Mouse (Mus musculus) activated CD4-positive, CD25-positive, alpha-beta regulatory T cell, adult 4 months (primary cell): ENCODE data around the gene Lrp6. TPM values are rescaled to one million over a fixed set of nuclear protein-coding genes. Genes with fewer than 3 reads are reported as not detected.

Experiments used
- ATAC-seq: one replicate; pipeline ENCODE4 v1.8.0; 2017
- polyA plus RNA-seq, 2 experiments: library from polyadenylated mRNA; unstranded; fragments of 100-300 nt; shearing (Covaris generic); gene quantifications; one replicate each; pipeline ENCODE4 v1.2.1; 2017

Lrp6 gene
- polyA plus RNA-seq, 2 experiments from 2014 or later, result 6.8 to 8.7 TPM

DNA sequence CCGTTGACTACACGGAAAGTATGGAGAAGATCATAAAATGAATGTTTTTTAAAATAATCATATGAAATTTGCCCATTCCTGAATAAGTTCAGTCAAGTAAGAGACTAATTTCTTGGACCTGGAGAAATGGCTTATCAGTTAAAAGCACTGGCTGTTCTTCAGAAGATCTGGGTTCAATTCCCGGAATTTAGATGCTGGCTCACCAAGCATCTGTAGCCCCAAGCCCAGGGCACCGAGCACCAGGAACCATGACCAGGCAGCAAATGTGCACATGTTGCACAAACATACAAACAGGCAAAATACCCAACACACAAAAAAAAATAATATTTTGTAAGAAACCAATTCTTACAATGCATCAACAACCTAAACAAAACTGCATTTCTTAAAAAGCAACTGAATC, 37.4 kb downstream of the Lrp6 start:
- no peak for ATAC-seq

DNA sequence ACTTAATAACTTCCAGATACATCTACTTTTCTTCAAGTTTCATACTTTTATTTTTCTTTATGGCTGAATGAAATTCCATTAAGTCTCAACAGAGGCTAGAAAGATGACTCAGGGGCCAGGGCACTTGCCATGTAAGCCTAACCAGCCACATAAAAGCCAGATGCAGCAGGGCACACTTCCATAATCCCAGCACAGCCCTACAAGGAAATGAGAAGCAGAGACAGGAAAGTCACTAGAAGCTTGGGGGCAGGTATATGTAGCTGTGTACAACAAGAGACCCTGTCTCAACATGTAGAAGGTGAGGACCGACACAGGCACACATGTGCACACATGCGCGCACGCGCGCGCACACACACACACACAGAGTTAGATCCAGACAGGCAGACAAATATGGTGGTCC, 38.4 kb downstream of the Lrp6 start:
- ATAC-seq, result no peak

DNA sequence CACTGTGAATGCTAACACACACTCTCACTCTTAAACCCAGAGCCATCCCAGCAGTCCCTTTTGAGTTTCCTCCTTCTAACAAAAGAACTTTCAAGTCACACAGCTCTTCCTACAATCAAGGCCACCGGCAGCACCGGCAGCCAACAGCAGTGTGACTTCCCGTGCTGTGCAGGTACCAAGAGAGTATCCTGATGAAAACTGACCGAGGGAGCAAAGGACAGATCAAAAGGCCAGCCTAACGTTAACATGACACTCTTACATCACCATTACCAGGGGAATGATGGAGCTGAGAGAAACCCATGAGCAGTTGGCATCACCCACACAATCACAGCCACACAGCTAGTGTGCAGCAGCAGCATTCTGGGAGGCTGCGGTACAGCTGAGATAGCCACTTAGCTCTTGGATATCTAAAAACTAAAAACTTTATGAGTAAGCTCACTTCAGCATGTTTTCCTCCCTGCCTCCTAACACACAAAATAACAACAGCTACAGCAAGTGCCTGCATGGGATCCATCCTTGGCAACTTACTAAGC, 39.1 kb downstream of the Lrp6 start:
- ATAC-seq, result no peak

DNA sequence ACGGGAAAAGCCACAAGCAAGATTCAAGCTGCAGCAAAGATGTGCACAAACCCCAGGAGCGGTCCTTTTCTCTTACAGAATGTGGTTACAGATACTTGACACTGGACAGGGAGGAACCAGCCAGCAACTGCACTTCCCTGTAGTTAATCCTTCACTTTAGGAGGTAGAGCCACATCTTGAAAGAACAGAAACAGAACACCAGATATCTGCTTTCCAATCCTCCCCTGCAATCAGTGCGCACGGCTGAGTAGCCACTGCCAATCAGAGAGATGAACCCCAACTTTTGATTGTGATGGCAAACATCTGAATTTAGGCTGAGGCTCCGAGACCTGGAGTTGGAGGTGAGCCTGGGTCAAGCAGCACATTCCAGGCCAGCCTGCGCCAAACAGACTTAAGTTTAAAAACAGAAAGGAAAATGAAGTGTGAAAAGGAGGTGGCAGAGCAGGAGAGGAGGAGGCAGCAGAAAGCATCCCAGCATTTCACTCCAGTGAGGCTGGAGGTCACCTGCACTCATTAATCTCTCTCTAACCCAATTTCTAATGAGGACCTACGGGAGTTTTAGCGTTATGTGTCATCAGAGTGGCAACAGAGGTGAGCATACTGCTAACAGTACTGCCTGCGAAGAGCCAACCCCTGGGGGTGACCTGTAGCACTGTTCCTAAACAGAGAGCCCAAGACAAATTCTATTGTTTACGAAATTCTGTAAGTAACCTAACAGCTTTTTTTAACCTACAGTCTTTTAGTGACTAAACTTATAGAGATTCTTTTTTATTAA, 39.8 kb downstream of the Lrp6 start:
- ATAC-seq, result no peak

DNA sequence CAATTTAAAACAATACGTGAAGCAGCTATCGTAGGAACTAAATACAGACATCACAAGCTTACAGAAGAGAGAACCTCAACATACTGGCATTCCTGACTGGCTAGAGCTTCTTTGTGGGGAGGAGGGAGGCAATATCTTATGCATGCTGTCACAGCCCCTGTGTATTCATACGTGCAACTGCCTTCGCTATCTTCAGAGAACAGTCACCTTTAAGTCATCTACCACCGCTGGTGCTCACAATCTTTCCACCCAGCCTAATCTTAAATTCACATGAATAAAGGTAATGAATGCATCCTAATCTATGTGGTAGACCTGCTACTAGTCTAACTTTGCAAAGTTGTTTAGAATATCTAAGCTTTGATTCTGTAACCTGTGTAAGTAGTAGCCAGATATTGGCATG, 40.5 kb downstream of the Lrp6 start:
- ATAC-seq, result no peak

DNA sequence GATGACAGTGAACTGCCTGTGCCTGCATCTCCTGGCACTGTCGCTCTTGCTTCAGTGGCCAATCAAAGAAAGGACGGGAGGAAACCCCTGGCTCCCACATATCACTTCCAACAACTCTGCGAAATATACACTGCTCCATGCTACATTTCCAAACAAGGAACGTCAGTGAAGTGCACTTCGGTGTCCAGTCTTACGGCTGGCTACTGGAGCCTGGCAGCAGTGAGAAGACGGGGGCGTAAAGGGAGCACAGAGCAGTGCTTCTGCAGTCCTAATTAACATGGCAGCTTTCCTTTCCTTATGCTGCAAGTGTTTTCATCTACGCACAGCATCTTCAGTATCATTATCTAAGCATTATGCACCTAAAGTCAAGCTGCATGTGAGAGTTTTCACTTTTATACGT, 45.4 kb downstream of the Lrp6 start:
- ATAC-seq, result no peak

DNA sequence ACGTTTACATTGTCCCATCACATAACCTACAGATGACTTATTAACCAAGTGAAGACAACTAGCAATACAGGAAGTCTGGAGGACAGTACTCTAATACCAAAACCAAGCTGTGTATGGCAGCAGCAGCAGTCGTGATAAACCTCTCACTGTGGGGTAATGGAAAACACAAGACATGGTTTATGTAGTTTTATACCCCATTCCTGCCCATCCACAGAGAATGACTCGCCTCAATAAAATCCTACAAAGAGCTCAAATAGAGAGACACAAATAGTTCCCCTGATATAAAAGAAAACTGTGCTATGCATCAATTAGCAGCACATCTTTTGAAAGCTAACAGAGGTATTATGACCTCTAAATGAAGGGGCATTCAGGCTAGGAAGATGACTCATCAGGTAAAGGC, 45.9 kb downstream of the Lrp6 start:
- no peak for ATAC-seq

DNA sequence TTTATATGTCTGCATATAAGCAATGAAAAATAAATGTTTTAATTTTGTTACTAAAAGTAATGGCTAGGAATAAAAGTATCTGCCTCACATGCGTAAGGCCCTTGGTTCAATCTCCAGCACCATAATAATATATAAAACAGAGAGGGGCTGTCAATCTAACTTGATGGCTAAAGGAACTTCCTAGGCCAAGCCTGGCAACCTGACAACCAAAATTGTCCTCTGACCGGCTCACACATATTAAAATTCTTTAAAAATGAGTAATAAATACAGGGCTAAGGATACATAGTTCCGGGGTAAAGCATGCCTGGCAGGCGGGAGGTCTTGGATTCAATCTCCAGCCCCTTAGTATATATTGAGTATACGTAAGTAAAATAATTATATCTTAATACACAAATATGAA, 48.3 kb downstream of the Lrp6 start:
- no peak for ATAC-seq

DNA sequence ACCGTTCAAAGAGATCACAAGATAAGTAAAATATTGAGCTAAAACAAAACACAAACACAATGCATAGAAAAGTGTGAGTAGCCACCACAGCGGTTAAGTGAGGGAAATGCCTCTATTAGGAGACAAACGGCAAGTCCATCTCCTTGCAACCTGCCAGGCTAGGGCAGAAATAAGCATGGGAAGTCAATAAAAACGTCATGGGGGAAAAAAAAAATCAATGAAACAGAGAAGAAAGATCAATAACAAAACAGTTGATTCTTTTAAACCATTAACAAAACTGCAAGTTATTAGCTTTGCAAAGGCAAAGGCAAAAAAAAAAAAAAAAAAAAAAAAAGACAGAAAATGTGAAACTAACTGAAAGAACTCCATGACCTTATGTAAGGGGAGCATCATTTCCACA, 49.6 kb downstream of the Lrp6 start:
- ATAC-seq, result no peak

DNA sequence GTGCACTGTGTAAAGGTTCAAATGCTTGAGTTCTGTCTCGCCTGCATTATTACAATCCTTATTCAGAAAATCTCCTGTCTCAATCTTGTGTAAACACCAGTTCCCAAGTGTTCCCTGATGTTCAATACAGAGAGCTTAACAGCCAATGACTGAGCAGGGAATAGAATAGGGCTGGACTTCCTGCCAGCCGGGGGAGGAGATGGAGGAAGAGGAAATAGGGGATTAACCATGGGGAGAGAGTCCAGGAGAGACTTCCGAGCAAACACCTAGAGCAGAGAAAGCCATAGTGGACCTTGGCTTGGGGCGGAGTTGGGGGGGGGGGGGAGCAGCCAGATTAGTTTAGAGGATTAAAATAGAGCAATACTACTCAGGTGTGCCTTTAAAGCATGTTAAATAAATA, 51.3 kb downstream of the Lrp6 start:
- no peak for ATAC-seq

DNA sequence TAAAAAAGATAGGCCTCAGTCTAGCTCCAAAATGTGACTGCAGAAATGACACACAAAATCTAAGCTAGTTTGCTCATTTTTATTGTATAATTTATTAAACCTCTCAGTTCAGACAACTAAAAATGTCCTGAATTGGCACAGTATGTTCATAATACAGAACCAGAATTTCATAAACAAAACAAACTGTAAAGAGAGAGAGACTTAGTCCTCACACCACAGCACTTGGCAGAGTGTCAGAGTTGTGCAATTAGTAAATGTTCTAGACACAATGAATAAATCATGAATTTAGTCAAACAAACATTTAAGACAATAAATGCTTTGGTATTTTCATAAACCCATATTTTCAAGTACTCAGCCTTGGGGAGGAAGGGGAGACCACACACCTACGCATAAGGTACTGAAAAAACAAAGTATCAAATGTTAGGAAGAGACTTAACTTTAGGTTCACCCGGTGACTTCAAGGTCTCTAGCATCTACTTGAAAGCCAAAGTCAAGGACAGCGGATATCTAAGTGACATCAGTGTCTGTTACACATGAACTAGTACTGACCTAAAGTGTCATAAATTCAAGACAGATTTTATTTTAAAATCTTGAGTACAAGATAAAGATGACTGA, 52.8 kb downstream of the Lrp6 start:
- no peak for ATAC-seq

DNA sequence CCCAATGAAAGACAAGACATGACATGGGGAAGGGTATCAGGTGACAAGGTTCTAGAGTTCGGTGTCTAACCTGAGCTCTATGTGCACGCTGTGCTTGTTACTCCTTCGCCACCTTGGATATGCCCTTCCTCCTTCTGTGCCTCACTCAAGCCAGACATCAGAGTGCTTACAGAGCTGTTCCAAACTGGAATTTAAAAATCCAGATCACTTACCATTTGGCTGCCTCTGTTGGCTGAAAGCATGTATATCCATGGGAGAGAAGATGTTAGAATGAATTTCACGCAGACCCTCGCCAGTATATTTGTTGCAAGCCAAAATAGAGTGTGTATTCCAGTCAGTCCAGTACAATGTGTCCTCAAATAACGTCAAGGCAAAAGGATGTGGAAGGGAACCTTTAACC, 53.8 kb downstream of the Lrp6 start:
- no peak for ATAC-seq

DNA sequence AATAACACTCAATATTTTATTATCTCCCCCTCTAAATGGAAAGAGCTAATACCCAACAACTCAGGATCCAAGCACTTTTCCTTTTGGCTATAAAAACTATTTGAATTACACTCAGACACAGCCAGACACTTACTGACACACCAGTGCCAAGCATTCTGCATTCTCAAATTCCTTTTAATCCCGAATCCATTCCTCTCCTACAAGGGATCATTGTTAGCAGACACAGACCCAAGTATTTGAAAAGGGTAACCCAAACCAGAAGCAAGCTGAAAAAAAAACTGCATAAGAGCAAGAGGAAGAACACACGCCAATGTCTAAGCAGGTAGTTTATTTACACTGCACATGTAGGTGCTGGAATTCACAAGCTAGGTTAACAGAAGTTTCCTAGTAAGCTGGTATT, 54.3 kb downstream of the Lrp6 start:
- no peak for ATAC-seq

DNA sequence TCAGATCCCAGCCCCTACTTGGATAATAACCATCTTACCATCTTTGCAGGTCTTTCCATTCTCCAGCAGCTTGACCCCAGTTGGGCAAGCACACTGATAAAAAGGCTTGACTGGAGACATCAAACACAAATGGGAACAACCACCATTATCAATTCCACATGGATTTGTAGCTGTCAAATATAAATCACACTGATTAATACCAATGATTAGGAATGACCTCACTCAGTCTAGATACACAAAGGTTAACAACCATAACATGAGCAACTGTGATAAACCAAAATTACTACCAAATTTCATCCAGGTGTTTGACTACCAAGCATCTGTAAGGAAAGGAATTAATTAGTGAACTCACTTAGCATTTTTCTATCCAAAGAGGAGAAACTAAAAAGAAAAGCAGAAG, 55.6 kb downstream of the Lrp6 start:
- ATAC-seq, result no peak

DNA sequence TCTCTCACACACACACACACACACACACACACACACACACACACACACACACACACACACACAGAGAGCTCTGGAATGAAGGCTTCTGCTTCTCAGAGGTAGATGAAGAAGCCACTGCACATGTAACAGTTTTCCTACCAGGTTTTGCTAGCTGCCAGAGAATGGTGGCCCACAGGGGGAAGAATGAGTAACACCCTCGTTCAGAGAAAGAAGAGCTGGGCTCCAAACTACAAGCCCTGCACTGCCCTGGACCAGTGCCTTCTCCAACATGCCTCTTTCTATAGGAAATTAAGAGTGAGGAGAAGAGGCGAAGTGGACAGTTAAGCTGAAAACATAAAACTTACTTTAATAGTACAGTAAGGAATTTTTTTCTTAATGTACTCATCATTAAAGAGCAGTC, 56.5 kb downstream of the Lrp6 start:
- ATAC-seq, result no peak

DNA sequence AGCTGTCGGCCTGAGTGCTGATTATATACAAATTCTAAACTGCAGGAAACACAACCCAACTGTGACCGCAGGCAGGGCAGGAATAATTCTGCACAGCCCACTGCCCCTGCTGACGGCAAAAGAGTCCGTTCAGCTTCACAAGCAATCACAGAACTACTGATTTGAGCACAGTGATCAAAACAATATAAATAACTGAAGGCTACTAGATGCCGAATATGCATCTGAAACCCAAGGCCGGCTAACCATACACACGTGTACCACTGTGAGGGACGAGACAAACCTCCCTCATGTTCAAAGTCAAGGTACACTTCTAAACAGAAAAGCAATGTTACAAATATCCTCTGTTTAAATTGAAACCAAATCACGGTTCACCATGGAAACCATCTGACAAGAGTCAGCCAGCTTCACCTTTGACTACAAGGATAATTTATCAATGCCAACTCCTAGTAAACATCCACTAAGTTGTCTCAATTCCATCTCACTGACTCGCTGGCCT, 57.0 kb downstream of the Lrp6 start:
- no peak for ATAC-seq

DNA sequence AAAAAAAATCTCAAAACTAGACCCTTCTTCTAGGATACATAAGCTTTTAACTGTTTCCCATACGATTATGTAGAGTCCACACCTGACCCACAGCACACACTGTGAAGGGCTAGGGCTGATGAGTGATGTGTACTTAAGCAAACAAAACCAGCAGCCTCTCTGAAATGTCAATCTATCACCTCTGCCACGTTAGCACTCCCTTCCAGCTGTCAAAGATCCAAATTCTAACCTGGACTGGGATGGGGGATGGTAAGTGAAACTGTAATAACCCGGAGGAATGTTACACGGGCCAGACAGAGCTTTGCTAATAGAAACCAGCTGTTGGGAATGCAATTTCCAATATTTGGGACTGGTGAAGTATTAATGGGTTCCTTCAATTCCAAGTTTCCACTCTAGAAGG, 61.9 kb downstream of the Lrp6 start:
- no peak for ATAC-seq

DNA sequence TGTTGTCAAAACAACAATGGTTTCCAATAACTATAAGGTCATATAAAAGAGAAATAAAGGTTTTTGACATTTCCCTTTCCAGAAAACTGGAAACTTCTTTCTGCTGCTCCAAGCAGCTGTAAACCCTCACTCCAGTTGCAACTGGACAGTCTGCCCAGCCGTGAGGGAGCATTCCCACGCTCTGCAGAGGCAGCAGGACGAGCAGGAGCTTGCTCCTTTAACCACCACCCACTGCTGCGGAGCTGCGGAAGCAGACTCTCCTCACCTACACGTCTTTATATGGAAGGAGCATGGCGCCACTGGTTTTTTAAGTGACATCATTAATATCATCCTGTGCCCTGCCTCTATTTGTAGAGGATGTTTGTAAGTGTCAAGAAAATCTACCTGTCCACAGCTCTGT, 64.4 kb downstream of the Lrp6 start:
- ATAC-seq, result no peak

DNA sequence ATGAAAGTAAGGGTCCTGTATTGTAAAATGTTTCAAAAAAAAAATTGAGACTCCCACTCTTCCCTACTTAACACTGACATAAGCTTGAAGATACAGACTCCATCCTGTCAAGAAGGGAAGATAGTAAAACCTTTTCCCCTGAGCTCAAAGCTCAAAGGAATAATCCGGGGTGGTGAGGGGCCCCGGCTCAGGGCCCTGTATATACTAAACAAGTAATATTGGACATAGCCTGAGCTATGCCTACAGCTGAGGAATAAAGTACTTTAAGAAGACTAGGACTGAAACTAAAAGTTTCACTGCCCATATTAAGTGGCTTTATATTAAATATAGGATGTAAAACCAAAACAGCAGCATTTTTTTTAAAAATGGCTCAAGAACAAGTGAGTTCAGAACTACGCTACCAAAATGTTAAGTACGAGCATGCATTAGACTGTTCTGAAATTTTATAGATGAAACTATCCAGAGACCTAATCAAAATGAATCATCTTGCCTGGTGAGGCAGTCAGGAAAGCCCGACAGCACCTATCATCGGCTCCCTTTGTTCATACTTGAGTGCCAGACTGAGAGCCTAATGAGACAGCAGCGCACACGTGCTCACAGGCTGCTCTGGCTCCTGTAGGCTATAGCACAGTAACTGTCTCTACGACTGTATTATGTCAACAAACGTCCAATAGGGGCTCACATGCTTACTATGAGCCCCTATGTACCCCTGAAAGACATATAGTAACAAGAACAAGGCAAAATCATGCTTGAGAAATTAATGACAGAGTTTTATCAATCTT, 66.2 kb downstream of the Lrp6 start:
- no peak for ATAC-seq

DNA sequence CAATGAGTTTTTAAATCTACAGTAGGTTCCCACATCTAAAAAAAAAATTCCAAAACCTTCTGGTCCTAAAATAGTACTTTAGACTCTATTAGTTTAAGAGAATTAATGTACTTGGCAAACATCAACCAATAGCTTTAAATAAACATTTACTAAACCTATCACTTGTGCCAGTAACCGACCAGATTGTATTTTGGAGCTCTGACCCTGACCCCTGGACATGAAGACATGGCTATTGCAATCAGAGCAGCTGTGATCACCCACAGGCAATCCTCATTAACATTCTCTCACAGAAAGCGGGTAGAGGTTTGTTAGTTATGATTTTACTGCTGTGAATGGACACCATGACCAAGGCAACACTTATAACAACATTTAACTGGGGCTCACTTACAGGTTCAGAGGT, 67.7 kb downstream of the Lrp6 start:
- no peak for ATAC-seq

DNA sequence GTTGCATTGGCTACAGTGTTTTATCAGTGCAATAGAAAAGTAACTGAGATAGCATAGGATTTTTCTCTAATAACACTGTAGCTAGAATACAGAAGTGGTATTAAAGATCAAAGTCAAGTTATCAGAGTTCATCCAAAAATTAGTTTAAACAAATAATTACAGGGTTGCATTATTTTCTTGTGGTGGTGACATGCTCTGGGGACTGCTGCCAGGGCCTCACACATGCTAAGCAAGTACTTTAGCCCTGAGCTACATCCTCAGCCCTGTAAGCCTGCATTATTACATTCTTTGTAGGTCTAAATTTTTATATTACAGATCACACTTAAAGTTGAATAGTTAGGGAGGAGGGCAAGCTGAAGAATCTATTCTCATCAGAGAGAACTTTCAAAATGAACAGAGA, 68.2 kb downstream of the Lrp6 start:
- ATAC-seq, result no peak

DNA sequence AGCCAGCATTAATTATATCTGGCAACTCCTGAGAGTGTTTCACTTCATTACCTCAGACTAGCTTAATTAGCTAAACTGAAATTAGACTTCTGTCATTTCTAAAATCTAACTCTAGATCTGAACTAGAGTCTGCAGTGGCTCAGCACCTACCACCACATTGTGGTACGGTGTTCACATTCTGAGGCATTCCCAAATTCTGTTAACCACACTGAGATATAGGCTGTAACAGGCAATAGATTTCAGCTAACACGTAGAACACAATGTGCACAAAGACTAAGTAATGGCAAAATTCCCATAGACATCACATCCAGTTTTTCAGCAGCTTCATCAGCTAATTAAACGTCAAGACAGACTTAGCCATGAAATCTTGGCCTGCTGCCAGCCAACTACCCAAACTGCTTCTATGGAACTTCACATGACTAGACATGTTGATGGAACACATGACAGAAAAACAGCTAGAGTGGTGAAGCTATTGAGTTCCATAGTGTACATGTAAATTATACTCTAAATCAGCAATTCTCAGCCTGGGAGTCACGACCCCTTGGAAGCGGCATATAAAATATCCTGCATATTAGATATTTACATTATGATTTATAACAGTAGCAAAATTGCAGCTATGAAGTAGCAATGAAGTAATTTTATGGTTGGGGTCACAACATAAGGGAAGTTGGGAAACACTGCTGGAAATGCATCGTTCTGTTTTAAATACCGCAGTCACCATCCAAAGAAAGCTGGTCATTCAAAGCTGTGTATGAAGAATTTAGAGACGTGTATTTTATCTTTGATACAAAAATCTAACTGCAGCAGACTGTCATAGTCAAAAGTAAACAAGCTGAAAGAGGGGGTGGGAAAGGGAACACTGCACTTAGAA, 71.7 kb downstream of the Lrp6 start:
- ATAC-seq, result no peak

DNA sequence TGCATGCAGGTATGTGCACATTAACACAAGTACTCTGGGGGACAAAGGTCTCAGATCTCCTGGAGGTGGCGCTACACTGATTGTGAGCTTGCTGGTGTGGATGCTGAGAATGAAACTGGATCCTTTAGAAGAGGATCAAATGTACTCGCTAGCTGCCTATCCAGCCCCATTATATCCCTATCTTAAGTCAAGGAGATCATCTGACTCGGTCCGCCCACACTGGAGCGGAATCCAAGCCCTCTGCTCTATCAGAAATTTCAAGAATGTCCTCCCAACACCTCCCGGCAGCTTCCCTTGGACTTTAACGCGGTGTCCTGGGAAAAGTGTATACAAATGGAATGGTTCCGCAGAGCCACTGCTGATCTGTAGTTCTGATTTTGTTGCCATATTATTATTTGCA, 77.1 kb downstream of the Lrp6 start:
- ATAC-seq, result no peak
